Mouse (Mus musculus) small intestine, adult 2 months (tissue): ENCODE data around the gene Ube2d1.

Experiments used
- CTCF ChIP-seq: fragments of 200-500 bp; IDR thresholded peaks from 2 replicates; pipeline ENCODE4 v1.5.1; 2012; ENCODE audit warnings: low read depth, mild to moderate bottlenecking, control low read depth, inconsistent platforms, low read length, moderate library complexity, mixed read lengths; ENCODE audit not compliant: insufficient replicate concordance, insufficient read length; ENCODE audit errors: extremely low read depth
- POLR2A ChIP-seq: fragments of 200-500 bp; IDR thresholded peaks from 2 replicates; pipeline ENCODE4 v1.6.1; 2012; ENCODE audit warnings: low read depth, mild to moderate bottlenecking, control low read depth, inconsistent platforms, low read length, moderate library complexity

DNA sequence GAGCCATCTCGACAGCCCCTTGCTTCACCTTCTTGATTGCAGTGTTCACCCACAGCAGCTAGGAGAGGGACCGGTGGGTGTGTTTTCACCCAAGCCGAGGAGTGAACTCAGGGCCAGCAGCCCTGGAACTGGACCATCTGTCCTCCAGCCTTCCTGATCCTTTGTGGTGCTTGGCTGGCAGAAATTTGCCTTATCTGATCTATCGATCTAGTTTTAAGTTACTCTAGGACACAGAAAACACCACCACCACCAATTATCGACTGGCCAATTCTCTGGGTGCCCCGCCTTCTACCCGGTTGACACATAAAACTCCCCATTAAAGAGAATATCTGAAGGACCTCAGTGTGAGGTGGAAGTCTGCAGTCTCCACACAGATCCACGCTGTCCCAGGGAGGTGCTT, 38.6 kb upstream of the Ube2d1 start:
- TF ChIP-seq CTCF: no peak
- TF ChIP-seq POLR2A: no peak
